Mouse (Mus musculus) left cerebral cortex, postnatal 25 days (tissue): ENCODE measurements around the gene Gm45062. TPM values are rescaled to one million over a fixed set of nuclear protein-coding genes. Genes with fewer than 3 reads are reported as not detected.
A peak's percentile ranks its signal among the peaks of the same experiment; 100 is the strongest.
"Not testable (repeated sequence)": the region's sequence is repeated elsewhere in the genome, so short reads cannot be mapped to it uniquely, and the experiment has no call there.

Experiments used
- DNase-seq, 2 experiments: peaks; one replicate each; pipeline ENCODE4 v3.0.0; 2022; ENCODE audit warnings: low spot score in 2 of 2, mixed read lengths in 1 of 2
- intact Hi-C: fragments of 180-260 bp; cut with DNase I; formaldehyde crosslinking; loops from one replicate; pipeline ENCODE4 v1.15.1; 2025
- total RNA-seq, 2 experiments: library from RNA; stranded (reverse); gene quantifications; 2 replicates each; pipeline ENCODE4 v1.2.3; 2021

Gene Gm45062
- total RNA-seq, 2 experiments from 2014 or later = 5.7 to 6.1 TPM

GRCm38 (mm10) chr6:8307878-8308775 is 48.9 kb downstream of the Gm45062 start:
- intact Hi-C loops = no loop called here
- no peak for DNase-seq

DNA sequence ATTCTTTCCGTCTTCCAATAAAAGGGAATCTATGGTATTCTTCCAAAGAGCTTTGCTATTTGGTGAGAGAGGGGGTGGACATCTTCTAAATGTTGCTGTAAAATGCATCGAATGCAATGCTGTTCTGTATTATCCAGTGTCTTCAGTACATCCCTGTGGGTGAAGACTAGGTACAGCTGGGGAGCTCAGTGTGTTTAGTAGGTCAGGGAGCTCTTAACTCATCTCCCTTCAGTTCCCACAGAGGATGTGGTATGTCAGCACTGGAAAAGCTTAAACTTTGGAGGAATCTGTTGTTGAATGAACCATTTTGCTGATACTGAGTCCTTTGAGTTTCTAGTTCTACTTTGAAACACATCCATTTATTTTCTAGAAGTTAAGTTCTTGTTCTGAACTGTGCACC is 53.3 kb downstream of the Gm45062 start:
- DNase-seq = no peak
- intact Hi-C loops = no loop called here

DNA sequence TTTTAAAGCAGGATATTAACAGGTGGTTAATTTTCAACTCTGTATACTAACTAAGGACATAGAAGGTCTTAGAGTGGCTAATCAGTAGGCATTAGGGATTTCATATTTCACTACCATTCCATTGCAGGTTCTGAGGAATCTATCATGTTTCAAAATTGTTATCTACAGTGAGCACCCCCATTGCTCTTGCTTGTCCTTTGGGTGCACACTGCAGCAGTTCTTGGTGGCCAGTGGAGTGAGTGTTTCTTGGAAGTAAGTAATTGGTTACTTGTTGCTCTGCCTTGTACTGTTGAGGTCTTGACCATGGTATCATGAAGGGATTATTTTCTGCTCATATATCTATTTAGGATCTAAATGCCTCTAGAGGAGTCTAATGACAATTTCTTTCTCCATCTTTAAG is 57.0 kb downstream of the Gm45062 start:
- DNase-seq = no peak
- intact Hi-C loops = no loop called here

DNA sequence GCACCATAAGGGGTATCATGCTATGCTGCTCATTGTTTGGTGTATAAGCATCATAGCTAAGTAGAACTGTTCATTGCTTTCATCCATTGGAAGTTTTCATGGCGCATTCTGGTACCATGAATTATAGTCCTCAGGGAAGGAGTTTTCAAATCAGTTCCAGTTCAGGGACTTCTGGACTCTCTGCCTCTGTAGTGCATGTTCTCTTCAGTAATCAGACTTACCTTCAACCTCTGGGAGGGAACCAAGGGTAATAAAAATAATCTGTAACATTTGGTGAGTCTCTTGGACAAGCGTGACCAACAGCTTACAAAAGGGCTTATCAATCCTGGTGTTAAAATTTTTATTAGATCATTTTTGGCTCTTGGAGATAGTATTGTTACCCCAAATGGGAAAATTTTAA is 60.3 kb downstream of the Gm45062 start:
- intact Hi-C loops = no loop called here
- no peak for DNase-seq

GRCm38 (mm10) chr6:8331496-8331895 is 72.2 kb downstream of the Gm45062 start:
- intact Hi-C loops, DNase-seq: not testable (repeated sequence)

GRCm38 (mm10) chr6:8333380-8333779 is 74.1 kb downstream of the Gm45062 start:
- no peak for DNase-seq
- intact Hi-C loops = no loop called here

GRCm38 (mm10) chr6:8336487-8337390 is 77.5 kb downstream of the Gm45062 start:
- no peak for DNase-seq
- intact Hi-C loops = no loop called here

- no peak for DNase-seq
- intact Hi-C loops = no loop called here
Measured at GRCm38 (mm10) chr6:8339453-8339852, 80.2 kb downstream of the Gm45062 start.

GRCm38 (mm10) chr6:8343271-8343670 is 84.0 kb downstream of the Gm45062 start:
- intact Hi-C loops = no loop called here
- no peak for DNase-seq

DNA sequence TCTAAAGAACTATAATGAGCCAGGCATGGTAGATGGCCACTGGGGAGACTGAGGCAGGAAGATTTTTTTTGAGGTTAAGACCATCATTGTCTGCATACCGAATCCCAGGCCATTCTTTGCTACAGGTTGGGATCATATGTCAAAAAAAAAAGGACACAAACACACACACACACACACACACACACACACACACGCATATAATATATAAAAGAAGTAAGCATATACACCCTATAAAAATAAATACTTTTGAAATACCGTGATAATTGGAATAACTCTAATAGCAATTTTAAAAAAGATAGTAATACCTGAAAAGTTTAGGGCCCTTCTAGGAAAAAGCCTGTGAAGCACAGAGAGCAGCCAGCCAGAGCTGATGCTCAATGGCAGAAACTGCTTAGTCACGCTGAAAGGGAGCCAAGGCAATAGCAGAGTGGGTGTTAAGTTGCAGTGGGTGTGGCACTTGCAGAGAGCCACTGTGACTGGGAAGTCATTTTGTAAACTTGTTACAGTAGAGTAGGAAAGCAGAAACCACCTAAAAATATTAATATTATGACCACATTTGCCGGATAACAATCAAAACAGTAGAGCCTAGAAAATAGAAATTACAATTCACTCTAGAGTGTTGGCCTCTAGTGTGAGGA is 86.1 kb downstream of the Gm45062 start:
- intact Hi-C loops = no loop called here
- DNase-seq = peak; percentile 52 to 80

DNA sequence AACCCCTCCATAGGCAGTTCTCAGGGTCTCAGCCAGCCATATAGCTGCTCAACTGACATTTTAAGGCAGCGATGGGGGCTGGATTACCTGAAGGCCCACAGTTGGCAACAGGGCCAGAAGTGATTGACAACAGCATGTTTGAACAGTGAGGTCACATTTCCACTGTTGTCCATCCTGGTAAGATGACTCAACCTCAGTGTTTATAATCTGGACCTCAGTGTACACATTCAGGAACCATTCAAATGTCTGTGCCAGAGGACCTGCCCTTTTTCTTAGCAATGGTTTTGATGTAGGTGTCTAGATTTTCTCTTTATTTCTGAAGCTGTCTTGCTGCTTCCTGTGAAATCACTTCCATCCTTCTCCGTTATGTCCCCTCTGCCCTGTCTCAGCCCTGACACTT is 87.9 kb downstream of the Gm45062 start:
- DNase-seq = no peak
- intact Hi-C loops = no loop called here

DNA sequence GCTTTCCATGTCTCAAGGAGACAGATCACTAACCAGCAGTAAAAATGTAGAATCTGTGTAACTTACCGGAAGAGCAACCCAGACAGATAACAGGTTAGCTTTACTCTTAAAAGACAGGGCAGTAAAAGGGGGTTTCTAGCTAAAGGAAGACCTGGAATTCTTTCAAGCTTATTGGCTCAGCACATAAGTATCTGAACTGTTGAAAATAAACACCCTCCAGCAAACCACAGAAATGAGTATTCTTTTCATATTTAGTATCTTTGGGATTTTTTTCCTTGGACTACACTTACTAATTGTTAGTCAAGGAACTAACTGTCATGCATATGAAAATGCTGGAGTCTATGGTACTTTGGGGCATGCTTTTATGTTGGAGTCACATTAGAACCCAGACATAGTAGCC is 89.1 kb downstream of the Gm45062 start:
- DNase-seq = no peak
- intact Hi-C loops = no loop called here

GRCm38 (mm10) chr6:8349060-8349670 is 89.9 kb downstream of the Gm45062 start:
- intact Hi-C loops = no loop called here
- DNase-seq = no peak

DNA sequence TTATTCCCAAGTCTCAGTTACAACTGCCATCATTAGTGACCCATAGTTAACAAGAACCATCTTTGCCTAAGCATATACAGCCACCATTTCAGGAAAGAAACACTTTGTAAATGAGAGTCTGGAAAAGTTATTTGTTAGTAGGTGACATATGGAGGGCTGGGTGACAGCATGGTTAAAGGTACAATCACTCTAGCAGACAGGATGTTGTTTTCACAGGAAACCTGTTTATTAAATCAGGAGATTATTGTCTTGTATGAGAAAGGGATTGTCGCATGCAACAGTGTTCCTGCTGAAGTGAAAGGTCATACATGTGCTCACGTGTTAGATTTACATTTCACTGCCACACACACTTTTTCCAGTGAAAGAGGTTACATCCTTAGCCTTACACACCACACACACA is 92.3 kb downstream of the Gm45062 start:
- intact Hi-C loops = no loop called here
- no peak for DNase-seq

DNA sequence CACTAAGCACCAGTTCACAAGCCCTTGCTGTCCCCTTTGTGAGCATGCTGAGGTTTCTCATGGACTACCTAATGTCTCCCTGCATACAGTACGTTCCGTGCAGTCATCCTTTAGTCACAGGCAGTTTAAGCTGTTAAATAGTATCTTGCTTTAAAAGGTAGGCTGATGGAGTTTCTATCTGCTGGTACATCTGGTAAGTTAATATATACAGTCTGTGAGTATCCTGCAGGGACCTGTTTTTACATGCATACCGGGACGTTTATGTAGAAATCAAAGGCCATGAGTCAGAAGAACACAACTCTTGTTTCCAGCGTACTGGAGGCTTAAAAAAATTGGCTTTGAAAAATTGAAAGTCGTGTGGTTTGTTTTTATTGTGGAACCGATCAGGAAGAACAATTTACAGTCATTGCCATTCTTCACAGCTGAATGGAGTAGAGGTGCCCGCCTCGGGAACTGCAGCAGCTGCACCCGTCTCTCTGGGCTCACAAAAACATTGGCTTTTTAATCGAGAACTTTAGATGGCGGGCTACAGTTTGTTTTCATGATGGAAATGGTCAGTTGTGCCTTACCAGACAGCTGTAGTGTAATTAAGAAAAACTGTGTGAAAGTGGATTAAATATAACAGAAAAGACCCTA is 93.4 kb downstream of the Gm45062 start:
- intact Hi-C loops = no loop called here
- no peak for DNase-seq

- DNase-seq = peak in 1 of 2 experiments; percentile 28
- intact Hi-C loops = no loop called here
Measured at GRCm38 (mm10) chr6:8353461-8353860, 94.2 kb downstream of the Gm45062 start.

- DNase-seq = no peak
- intact Hi-C loops = no loop called here
Measured at GRCm38 (mm10) chr6:8354846-8355245, 95.6 kb downstream of the Gm45062 start.

GRCm38 (mm10) chr6:8358232-8358631 is 99.0 kb downstream of the Gm45062 start:
- intact Hi-C loops = no loop called here
- DNase-seq = no peak

DNA sequence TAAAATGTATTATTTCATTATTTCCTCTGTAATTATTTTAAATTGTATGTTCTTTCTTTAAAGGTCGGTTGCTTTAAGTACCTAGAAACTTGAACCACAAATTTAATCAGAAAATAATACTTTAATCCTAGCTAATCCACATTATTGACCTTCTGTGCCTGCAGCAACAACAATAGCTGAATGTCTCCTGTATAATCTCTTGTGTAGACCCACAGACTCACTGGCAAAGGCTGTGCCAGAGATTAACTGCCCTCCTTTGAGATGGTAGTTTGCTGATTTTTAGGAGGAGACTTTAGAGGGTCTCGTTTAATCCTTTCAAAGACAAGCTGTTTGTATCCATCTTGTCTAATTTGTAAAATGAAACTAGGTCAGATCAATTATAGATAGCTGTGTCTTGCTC is 99.5 kb downstream of the Gm45062 start:
- intact Hi-C loops = no loop called here
- DNase-seq = no peak
